Mouse (Mus musculus): ENCODE measurements at regions not wholly inside any gene's neighbourhood (a gene's known extent, or its start where the extent isn't known, plus 50 kb on each side); places are given as distances from the start of the nearest gene placed in this dataset.

DNA sequence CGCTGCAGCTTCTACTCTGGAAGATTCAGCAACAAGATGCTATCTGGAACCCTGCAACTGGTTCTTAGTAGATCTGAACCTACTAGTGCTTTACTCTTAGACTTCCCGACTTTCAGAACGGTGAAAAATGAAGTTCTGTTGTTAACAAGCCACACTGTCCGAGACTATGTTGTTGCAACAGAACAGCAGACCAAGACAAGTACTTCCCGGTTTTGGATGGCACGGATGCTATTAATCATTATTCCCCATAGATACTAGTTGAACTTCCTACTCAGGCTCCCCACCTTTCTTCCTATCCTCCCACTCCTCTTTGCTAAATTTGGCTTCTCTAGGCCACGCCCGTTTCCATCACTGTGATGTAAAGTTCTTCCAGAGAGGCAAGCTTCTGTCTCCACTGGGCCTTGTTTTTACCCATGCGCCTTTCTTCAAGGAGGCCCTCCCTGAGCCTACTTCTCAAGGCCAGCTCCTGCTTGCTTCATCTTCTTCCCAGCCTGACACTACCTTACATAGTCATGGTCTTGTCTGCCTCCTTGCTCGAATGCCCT lies 67.7 kb upstream of the 4930432M17Rik start:
- Histone ChIP-seq H3K27ac (ENCODE audit: low read depth, low read length) (no peak overlapping the region), H3K9me3 (ENCODE audit: control insufficient read depth, low read length) (no peaks in the 10 kb centered on the region), H3K27me3 (ENCODE audit: control insufficient read depth, insufficient read depth, low read length) (no peaks in the 10 kb centered on the region), H3K4me2 (ENCODE audit: low read depth, low read length) (no peak overlapping the region), H3K4me3 (ENCODE audit: low read depth, low read length) (no peak overlapping the region), H3K9ac (replicated peaks; ENCODE audit: low read depth, low read length) (no peak overlapping the region), H3K4me1 (ENCODE audit: control insufficient read depth, insufficient read depth, low read length) (no peaks in the 10 kb centered on the region), H3K36me3 (ENCODE audit: control insufficient read depth, insufficient read depth, low read length) (no peaks in the 10 kb centered on the region)
- ATAC-seq (ENCODE audit: low read depth): no peak
- 94% methylated on average over 10 of the region's 10 CpGs for WGBS

- Histone ChIP-seq H3K4me1 (ENCODE audit: control insufficient read depth, insufficient read depth, low read length) (no peaks in the 10 kb centered on the region), H3K27ac (ENCODE audit: low read depth, low read length) (no peak overlapping the region), H3K4me3 (ENCODE audit: low read depth, low read length) (no peak overlapping the region), H3K4me2 (ENCODE audit: low read depth, low read length) (no peak overlapping the region), H3K9me3 (ENCODE audit: control insufficient read depth, low read length) (no peaks in the 10 kb centered on the region), H3K9ac (replicated peaks; ENCODE audit: low read depth, low read length) (no peak overlapping the region), H3K27me3 (ENCODE audit: control insufficient read depth, insufficient read depth, low read length) (no peaks in the 10 kb centered on the region), H3K36me3 (ENCODE audit: control insufficient read depth, insufficient read depth, low read length) (no peaks in the 10 kb centered on the region)
- 59% methylated on average over 8 of the region's 8 CpGs for WGBS
- no peak for ATAC-seq (ENCODE audit: low read depth)
Measured at GRCm38 (mm10) chr3:121602082-121602561, 68.4 kb upstream of the 4930432M17Rik start.

DNA sequence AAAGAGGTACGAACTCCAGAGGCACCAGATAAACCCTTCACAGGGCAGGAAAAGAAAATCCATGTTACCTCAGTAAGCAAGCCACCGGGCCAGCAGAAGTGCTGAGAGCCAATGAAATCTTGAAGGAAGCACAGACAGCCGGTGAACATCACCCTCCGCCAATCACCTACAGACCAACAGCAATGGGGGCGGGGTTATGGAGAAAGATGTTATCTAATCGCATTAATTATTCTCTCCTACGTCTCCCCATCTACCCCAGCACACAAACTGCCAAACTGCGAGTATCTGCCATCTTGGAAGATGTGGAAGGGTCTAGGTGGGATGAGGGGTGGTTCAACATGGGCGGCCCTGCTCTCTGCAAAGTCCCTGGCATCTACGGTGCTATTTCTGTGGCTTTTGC lies 68.6 kb upstream of the Slc44a3 start:
- Histone ChIP-seq H3K9ac (replicated peaks; ENCODE audit: low read depth, low read length) (no peak overlapping the region), H3K4me2 (ENCODE audit: low read depth, low read length) (no peak overlapping the region), H3K36me3 (ENCODE audit: control insufficient read depth, insufficient read depth, low read length) (no peaks in the 10 kb centered on the region), H3K27me3 (ENCODE audit: control insufficient read depth, insufficient read depth, low read length) (no peaks in the 10 kb centered on the region), H3K27ac (ENCODE audit: low read depth, low read length) (no peak overlapping the region), H3K4me3 (ENCODE audit: low read depth, low read length) (no peak overlapping the region), H3K4me1 (ENCODE audit: control insufficient read depth, insufficient read depth, low read length) (no peaks in the 10 kb centered on the region), H3K9me3 (ENCODE audit: control insufficient read depth, low read length) (no peaks in the 10 kb centered on the region)
- WGBS: 77% methylated on average over 10 of the region's 10 CpGs
- ATAC-seq (ENCODE audit: low read depth): no peak

- no peak overlapping the region for H3K27ac ChIP-seq (ENCODE audit: low read depth, low read length)
- H3K27me3 ChIP-seq (ENCODE audit: control insufficient read depth, insufficient read depth, low read length): no peaks in the 10 kb centered on the region
- H3K4me1 ChIP-seq (ENCODE audit: control insufficient read depth, insufficient read depth, low read length): no peaks in the 10 kb centered on the region
- WGBS: 95% methylated on average over 4 of the region's 4 CpGs
- H3K4me3 ChIP-seq (ENCODE audit: low read depth, low read length): no peak overlapping the region
- no peaks in the 10 kb centered on the region for H3K36me3 ChIP-seq (ENCODE audit: control insufficient read depth, insufficient read depth, low read length)
- H3K9me3 ChIP-seq (ENCODE audit: control insufficient read depth, low read length): no peaks in the 10 kb centered on the region
- ATAC-seq (ENCODE audit: low read depth): no peak
- no peak overlapping the region for H3K9ac ChIP-seq (replicated peaks; ENCODE audit: low read depth, low read length)
- no peak overlapping the region for H3K4me2 ChIP-seq (ENCODE audit: low read depth, low read length)
Measured at GRCm38 (mm10) chr3:121600388-121600787, 68.2 kb upstream of the Slc44a3 start.

DNA sequence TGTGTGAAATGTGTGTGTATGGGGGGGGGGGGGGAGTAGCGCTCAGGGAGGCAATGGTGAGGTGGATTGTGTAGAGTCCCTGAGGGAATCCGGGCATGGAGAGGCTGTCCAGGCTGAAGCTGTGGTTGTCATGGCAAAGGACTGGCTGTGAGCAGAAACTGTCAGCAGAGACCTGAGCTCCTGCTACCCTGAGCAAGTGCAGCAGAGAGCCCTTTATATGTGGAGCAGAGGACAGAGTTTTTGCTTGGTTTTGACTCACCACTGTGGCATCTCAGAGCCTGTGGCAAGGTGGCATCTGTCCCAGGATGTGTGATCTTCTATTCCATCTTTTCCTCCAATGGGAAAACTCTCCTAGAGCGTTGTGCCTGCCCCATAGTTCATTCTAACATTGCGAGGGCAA lies 65.8 kb upstream of the Slc44a3 start:
- WGBS: 87% methylated on average over 3 of the region's 4 CpGs
- H3K9ac ChIP-seq (replicated peaks; ENCODE audit: low read depth, low read length): no peak overlapping the region
- no peak overlapping the region for H3K4me2 ChIP-seq (ENCODE audit: low read depth, low read length)
- no peaks in the 10 kb centered on the region for H3K4me1 ChIP-seq (ENCODE audit: control insufficient read depth, insufficient read depth, low read length)
- no peaks in the 10 kb centered on the region for H3K36me3 ChIP-seq (ENCODE audit: control insufficient read depth, insufficient read depth, low read length)
- no peak overlapping the region for H3K4me3 ChIP-seq (ENCODE audit: low read depth, low read length)
- no peaks in the 10 kb centered on the region for H3K9me3 ChIP-seq (ENCODE audit: control insufficient read depth, low read length)
- ATAC-seq (ENCODE audit: low read depth): no peak
- H3K27me3 ChIP-seq (ENCODE audit: control insufficient read depth, insufficient read depth, low read length): no peaks in the 10 kb centered on the region
- no peak overlapping the region for H3K27ac ChIP-seq (ENCODE audit: low read depth, low read length)

DNA sequence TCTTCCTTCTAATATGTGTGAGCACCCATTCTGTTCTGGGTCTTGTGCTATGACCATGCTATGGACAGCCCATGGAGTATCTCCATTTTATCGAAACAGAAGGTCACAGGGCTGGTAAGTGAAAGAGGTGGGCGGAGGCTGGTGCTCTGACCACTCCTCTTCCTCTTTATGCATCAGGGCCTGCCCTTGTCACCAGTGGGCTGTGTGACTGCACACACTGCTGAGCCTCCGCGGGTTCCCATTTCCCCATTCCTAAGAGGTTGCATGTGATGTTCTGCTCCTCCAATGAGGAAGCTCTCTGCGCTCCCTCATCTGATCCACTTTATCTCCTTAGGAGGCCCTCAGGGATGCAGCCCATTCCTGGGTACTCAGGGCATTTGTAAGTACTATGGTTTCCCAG lies 65.0 kb upstream of the Slc44a3 start:
- no peaks in the 10 kb centered on the region for H3K9me3 ChIP-seq (ENCODE audit: control insufficient read depth, low read length)
- no peak for ATAC-seq (ENCODE audit: low read depth)

GRCm38 (mm10) chr3:121594580-121594979 lies 62.4 kb upstream of the Slc44a3 start:
- 83% methylated on average over 4 of the region's 4 CpGs for WGBS
- Histone ChIP-seq H3K36me3 (ENCODE audit: control insufficient read depth, insufficient read depth, low read length) (no peaks in the 10 kb centered on the region), H3K4me3 (ENCODE audit: low read depth, low read length) (no peak overlapping the region), H3K9me3 (ENCODE audit: control insufficient read depth, low read length) (no peaks in the 10 kb centered on the region), H3K27ac (ENCODE audit: low read depth, low read length) (no peak overlapping the region), H3K4me1 (ENCODE audit: control insufficient read depth, insufficient read depth, low read length) (no peaks in the 10 kb centered on the region), H3K27me3 (ENCODE audit: control insufficient read depth, insufficient read depth, low read length) (no peaks in the 10 kb centered on the region), H3K9ac (replicated peaks; ENCODE audit: low read depth, low read length) (no peak overlapping the region), H3K4me2 (ENCODE audit: low read depth, low read length) (no peak overlapping the region)
- no peak for ATAC-seq (ENCODE audit: low read depth)

More for the DNA sequence above, 65.0 kb upstream of the Slc44a3 start:
- Histone ChIP-seq H3K36me3 (ENCODE audit: control insufficient read depth, insufficient read depth, low read length) (no peaks in the 10 kb centered on the region), H3K27me3 (ENCODE audit: control insufficient read depth, insufficient read depth, low read length) (no peaks in the 10 kb centered on the region), H3K27ac (ENCODE audit: low read depth, low read length) (no peak overlapping the region), H3K4me2 (ENCODE audit: low read depth, low read length) (no peak overlapping the region), H3K4me3 (ENCODE audit: low read depth, low read length) (no peak overlapping the region), H3K4me1 (ENCODE audit: control insufficient read depth, insufficient read depth, low read length) (no peaks in the 10 kb centered on the region), H3K9ac (replicated peaks; ENCODE audit: low read depth, low read length) (no peak overlapping the region)
- WGBS: 93% methylated on average over 5 of the region's 5 CpGs

DNA sequence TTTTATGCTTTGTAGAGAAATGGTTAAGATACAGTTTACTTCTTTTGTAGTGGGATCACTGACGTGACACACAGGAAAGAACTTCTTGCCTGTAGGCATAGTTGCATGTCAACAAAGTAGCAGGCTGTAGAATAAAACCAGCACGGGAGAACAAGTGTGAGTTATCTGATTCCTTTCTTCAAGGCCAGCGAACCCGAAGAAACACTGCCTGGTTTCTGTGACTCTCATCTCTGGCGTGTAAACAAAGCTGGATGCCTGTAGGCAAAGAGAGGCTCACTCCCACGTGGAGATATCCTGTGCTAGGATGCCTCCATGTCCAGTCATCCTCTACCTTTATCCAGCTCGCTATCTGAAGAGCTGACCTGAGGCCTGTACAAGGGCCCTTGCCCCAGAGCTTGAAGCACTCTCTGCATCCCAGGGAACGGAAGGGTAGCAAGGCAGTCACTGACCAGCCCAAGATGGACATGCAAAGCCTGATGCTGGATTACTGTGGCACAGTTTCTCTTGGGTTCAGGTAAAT lies 61.5 kb upstream of the Slc44a3 start:
- no peak for ATAC-seq (ENCODE audit: low read depth)
- H3K4me3 ChIP-seq (ENCODE audit: low read depth, low read length): no peak overlapping the region
- H3K9me3 ChIP-seq (ENCODE audit: control insufficient read depth, low read length): no peaks in the 10 kb centered on the region
- no peaks in the 10 kb centered on the region for H3K27me3 ChIP-seq (ENCODE audit: control insufficient read depth, insufficient read depth, low read length)
- 0 out of 2 replicates have a peak, but pooled peaks cover 1% of the 10 kb centered on the region for H3K4me1 ChIP-seq (ENCODE audit: control insufficient read depth, insufficient read depth, low read length)
- H3K4me2 ChIP-seq (ENCODE audit: low read depth, low read length): no peak overlapping the region
- WGBS: 64% methylated on average over 8 of the region's 8 CpGs
- no peaks in the 10 kb centered on the region for H3K36me3 ChIP-seq (ENCODE audit: control insufficient read depth, insufficient read depth, low read length)
- H3K9ac ChIP-seq (replicated peaks; ENCODE audit: low read depth, low read length): no peak overlapping the region
- no peak overlapping the region for H3K27ac ChIP-seq (ENCODE audit: low read depth, low read length)

GRCm38 (mm10) chr3:121593143-121593542 lies 60.9 kb upstream of the Slc44a3 start:
- Histone ChIP-seq H3K27ac (ENCODE audit: low read depth, low read length) (no peak overlapping the region), H3K4me3 (ENCODE audit: low read depth, low read length) (no peak overlapping the region), H3K9ac (replicated peaks; ENCODE audit: low read depth, low read length) (no peak overlapping the region), H3K4me1 (ENCODE audit: control insufficient read depth, insufficient read depth, low read length) (0 out of 2 replicates have a peak, but pooled peaks cover 5% of the 10 kb centered on the region), H3K4me2 (ENCODE audit: low read depth, low read length) (no peak overlapping the region), H3K36me3 (ENCODE audit: control insufficient read depth, insufficient read depth, low read length) (no peaks in the 10 kb centered on the region), H3K9me3 (ENCODE audit: control insufficient read depth, low read length) (no peaks in the 10 kb centered on the region), H3K27me3 (ENCODE audit: control insufficient read depth, insufficient read depth, low read length) (no peaks in the 10 kb centered on the region)
- 66% methylated on average over 4 of the region's 4 CpGs for WGBS
- no peak for ATAC-seq (ENCODE audit: low read depth)
